Mouse (Mus musculus): Measurements from ENCODE around the gene Fam114a1. TPM values are rescaled to one million over a fixed set of nuclear protein-coding genes. Genes with fewer than 3 reads are reported as not detected.

The Fam114a1 gene
- polyA plus RNA-seq, 2 experiments: 51.7 to 71.7 TPM

GRCm38 (mm10) chr5:65079881-65080280 is 110.0 kb downstream of the Fam114a1 start:
- ATAC-seq (ENCODE audit: low FRiP score, low read depth) (no peak), DNase-seq (ENCODE audit: low spot score) (no peak)
- peaks cover 11% of the 10 kb centered on the region for H3K4me1 ChIP-seq (ENCODE audit: control insufficient read depth, insufficient read depth, low read length)
- H3K9me3 ChIP-seq (ENCODE audit: control insufficient read depth, low read length): no peaks in the 10 kb centered on the region
- no peak overlapping the region for H3K4me2 ChIP-seq (replicated peaks; ENCODE audit: low read depth, low read length, severe bottlenecking)
- no peak overlapping the region for H3K4me3 ChIP-seq (replicated peaks; ENCODE audit: low read length)
- no peaks in the 10 kb centered on the region for H3K27me3 ChIP-seq (ENCODE audit: control insufficient read depth, insufficient read depth, low read length)
- no peaks in the 10 kb centered on the region for H3K36me3 ChIP-seq (ENCODE audit: control insufficient read depth, insufficient read depth, low read length)
- H3K27ac ChIP-seq (replicated peaks; ENCODE audit: low read depth, low read length): no peak overlapping the region
- H3K9ac ChIP-seq (ENCODE audit: low read depth, low read length, severe bottlenecking): no peak overlapping the region
- TF ChIP-seq POLR2A (IDR thresholded peaks at IDR 0.05; ENCODE audit: borderline replicate concordance, extremely low read depth, insufficient read depth, insufficient read length): no peak
- WGBS: 68% methylated on average over 9 of the region's 9 CpGs

- H3K27ac ChIP-seq (replicated peaks; ENCODE audit: low read depth, low read length): no peak overlapping the region
- no peak overlapping the region for H3K4me3 ChIP-seq (replicated peaks; ENCODE audit: low read length)
- H3K4me1 ChIP-seq (ENCODE audit: control insufficient read depth, insufficient read depth, low read length): peaks cover 2% of the 10 kb centered on the region; the same call in 1 of the 2 replicates
- H3K9ac ChIP-seq (ENCODE audit: low read depth, low read length, severe bottlenecking): no peak overlapping the region
- DNase-seq (ENCODE audit: low spot score): no peak
- H3K9me3 ChIP-seq (ENCODE audit: control insufficient read depth, low read length): no peaks in the 10 kb centered on the region
- TF ChIP-seq POLR2A (IDR thresholded peaks at IDR 0.05; ENCODE audit: borderline replicate concordance, extremely low read depth, insufficient read depth, insufficient read length): no peak
- H3K36me3 ChIP-seq (ENCODE audit: control insufficient read depth, insufficient read depth, low read length): no peaks in the 10 kb centered on the region
- WGBS: 85% methylated on average over 4 of the region's 4 CpGs
- ATAC-seq (ENCODE audit: low FRiP score, low read depth): no peak
- H3K27me3 ChIP-seq (ENCODE audit: control insufficient read depth, insufficient read depth, low read length): no peaks in the 10 kb centered on the region
- H3K4me2 ChIP-seq (replicated peaks; ENCODE audit: low read depth, low read length, severe bottlenecking): no peak overlapping the region
Observed at GRCm38 (mm10) chr5:65081836-65082235, 112.0 kb downstream of the Fam114a1 start.

- no peaks in the 10 kb centered on the region for H3K27me3 ChIP-seq (ENCODE audit: control insufficient read depth, insufficient read depth, low read length)
- no peak overlapping the region for H3K27ac ChIP-seq (replicated peaks; ENCODE audit: low read depth, low read length)
- no peaks in the 10 kb centered on the region for H3K36me3 ChIP-seq (ENCODE audit: control insufficient read depth, insufficient read depth, low read length)
- no peaks in the 10 kb centered on the region for H3K9me3 ChIP-seq (ENCODE audit: control insufficient read depth, low read length)
- 80% methylated on average over 6 of the region's 6 CpGs for WGBS
- TF ChIP-seq POLR2A (IDR thresholded peaks at IDR 0.05; ENCODE audit: borderline replicate concordance, extremely low read depth, insufficient read depth, insufficient read length): no peak
- H3K4me1 ChIP-seq (ENCODE audit: control insufficient read depth, insufficient read depth, low read length): peaks cover 3% of the 10 kb centered on the region; the same call in 1 of the 2 replicates
- no peak for ATAC-seq (ENCODE audit: low FRiP score, low read depth)
- H3K4me2 ChIP-seq (replicated peaks; ENCODE audit: low read depth, low read length, severe bottlenecking): no peak overlapping the region
- no peak overlapping the region for H3K4me3 ChIP-seq (replicated peaks; ENCODE audit: low read length)
- no peak for DNase-seq (ENCODE audit: low spot score)
- H3K9ac ChIP-seq (ENCODE audit: low read depth, low read length, severe bottlenecking): no peak overlapping the region
Observed at GRCm38 (mm10) chr5:65086522-65086921, 116.7 kb downstream of the Fam114a1 start.

- H3K4me3 ChIP-seq (replicated peaks; ENCODE audit: low read length): no peak overlapping the region
- no peak overlapping the region for H3K27ac ChIP-seq (replicated peaks; ENCODE audit: low read depth, low read length)
- no peak for TF ChIP-seq POLR2A (IDR thresholded peaks at IDR 0.05; ENCODE audit: borderline replicate concordance, extremely low read depth, insufficient read depth, insufficient read length)
- no peak overlapping the region for H3K4me2 ChIP-seq (replicated peaks; ENCODE audit: low read depth, low read length, severe bottlenecking)
- H3K9me3 ChIP-seq (ENCODE audit: control insufficient read depth, low read length): no peaks in the 10 kb centered on the region
- H3K27me3 ChIP-seq (ENCODE audit: control insufficient read depth, insufficient read depth, low read length): no peaks in the 10 kb centered on the region
- ATAC-seq (ENCODE audit: low FRiP score, low read depth) (no peak), DNase-seq (ENCODE audit: low spot score) (no peak)
- H3K4me1 ChIP-seq (ENCODE audit: control insufficient read depth, insufficient read depth, low read length): peaks cover 22% of the 10 kb centered on the region
- H3K36me3 ChIP-seq (ENCODE audit: control insufficient read depth, insufficient read depth, low read length): no peaks in the 10 kb centered on the region
- no peak overlapping the region for H3K9ac ChIP-seq (ENCODE audit: low read depth, low read length, severe bottlenecking)
- 67% methylated on average over 3 of the region's 3 CpGs for WGBS
Observed at GRCm38 (mm10) chr5:65089707-65090106, 119.8 kb downstream of the Fam114a1 start.

- no peak overlapping the region for H3K27ac ChIP-seq (replicated peaks; ENCODE audit: low read depth, low read length)
- no peaks in the 10 kb centered on the region for H3K36me3 ChIP-seq (ENCODE audit: control insufficient read depth, insufficient read depth, low read length)
- H3K27me3 ChIP-seq (ENCODE audit: control insufficient read depth, insufficient read depth, low read length): no peaks in the 10 kb centered on the region
- WGBS: 68% methylated on average over 11 of the region's 11 CpGs
- H3K9ac ChIP-seq (ENCODE audit: low read depth, low read length, severe bottlenecking): no peak overlapping the region
- no peak overlapping the region for H3K4me3 ChIP-seq (replicated peaks; ENCODE audit: low read length)
- ATAC-seq (ENCODE audit: low FRiP score, low read depth) (no peak), DNase-seq (ENCODE audit: low spot score) (no peak)
- no peak overlapping the region for H3K4me2 ChIP-seq (replicated peaks; ENCODE audit: low read depth, low read length, severe bottlenecking)
- peaks cover 22% of the 10 kb centered on the region for H3K4me1 ChIP-seq (ENCODE audit: control insufficient read depth, insufficient read depth, low read length)
- TF ChIP-seq POLR2A (IDR thresholded peaks at IDR 0.05; ENCODE audit: borderline replicate concordance, extremely low read depth, insufficient read depth, insufficient read length): no peak
- peaks cover 5% of the 10 kb centered on the region; the same call in 1 of the 2 replicates for H3K9me3 ChIP-seq (ENCODE audit: control insufficient read depth, low read length)
Observed at GRCm38 (mm10) chr5:65091184-65091858, 121.5 kb downstream of the Fam114a1 start.

MicroRNAs encoded within 50 kb of the gene (microRNA counts, 519-probe panel; counts per million panel counts)
- microRNA mmu-miR-574-3p: 2,961 counts per million, percentile 54 among the panel's probes with 10 or more counts
- 2,079 counts per million, percentile 29 among the panel's probes with 10 or more counts for microRNA mmu-miR-574-5p

Small RNA genes within 50 kb of the gene (microRNA-seq; reads per million reads assigned to microRNA genes)
- 207 reads per million, percentile 55 among the genes with 10 or more reads in this experiment for gene Mir574

Other genes starting within 250 kb of the Fam114a1 start
- 38.2 and 70.8 TPM in 2 replicates for gene Klf3, start 166.7 kb upstream of the Fam114a1 start, polyA plus RNA-seq (2012; rRNA removed)
- gene Klf3, start 166.7 kb upstream of the Fam114a1 start, polyA plus RNA-seq (2014; fragmentation: Nextera tagmentation; extraction: Ambion mirVana): 76.0 and 76.7 TPM in 2 replicates
- 2.2 TPM in 2 replicates for gene Tlr1, start 36.5 kb upstream of the Fam114a1 start, polyA plus RNA-seq (2012; rRNA removed)
- gene Tlr1, start 36.5 kb upstream of the Fam114a1 start, polyA plus RNA-seq (2014; fragmentation: Nextera tagmentation; extraction: Ambion mirVana): 1.0 and 1.8 TPM in 2 replicates
- gene Tlr6, start 10.0 kb upstream of the Fam114a1 start, polyA plus RNA-seq (2012; rRNA removed): 1.7 and 3.1 TPM in 2 replicates
- gene Tlr6, start 10.0 kb upstream of the Fam114a1 start, polyA plus RNA-seq (2014; fragmentation: Nextera tagmentation; extraction: Ambion mirVana): 1.2 and 1.5 TPM in 2 replicates
- 0.23 and 0.88 TPM in 2 replicates for gene Tmem156, start 122.1 kb downstream of the Fam114a1 start, polyA plus RNA-seq (2012; rRNA removed)
- 0.23 and 1.1 TPM in 2 replicates for gene Tmem156, start 122.1 kb downstream of the Fam114a1 start, polyA plus RNA-seq (2014; fragmentation: Nextera tagmentation; extraction: Ambion mirVana)
- gene Klhl5, start 137.5 kb downstream of the Fam114a1 start, polyA plus RNA-seq (2012; rRNA removed): 27.4 and 28.8 TPM in 2 replicates
- 20.4 and 23.2 TPM in 2 replicates for gene Klhl5, start 137.5 kb downstream of the Fam114a1 start, polyA plus RNA-seq (2014; fragmentation: Nextera tagmentation; extraction: Ambion mirVana)
- gene Wdr19, start 229.6 kb downstream of the Fam114a1 start, polyA plus RNA-seq (2012; rRNA removed): 11.9 and 12.4 TPM in 2 replicates
- 8.4 and 11.4 TPM in 2 replicates for gene Wdr19, start 229.6 kb downstream of the Fam114a1 start, polyA plus RNA-seq (2014; fragmentation: Nextera tagmentation; extraction: Ambion mirVana)